Mouse (Mus musculus) ES-Bruce4 (cell line): ENCODE results near the gene Hira. TPM values are rescaled to one million over a fixed set of nuclear protein-coding genes. Genes with fewer than 3 reads are reported as not detected.

Source experiments
- H3K27ac ChIP-seq: 2 replicates; pipeline ENCODE4 v1.5.1; 2012; ENCODE audit warnings: low read length, inconsistent platforms; ENCODE audit not compliant: insufficient read depth
- H3K27me3 ChIP-seq: 2 replicates; pipeline ENCODE4 v1.6.1; 2012; ENCODE audit warnings: mild to moderate bottlenecking, low read length, inconsistent platforms; ENCODE audit not compliant: control insufficient read depth, poor library complexity, insufficient read depth, severe bottlenecking
- H3K36me3 ChIP-seq: 2 replicates; pipeline ENCODE4 v1.6.1; 2012; ENCODE audit warnings: inconsistent platforms, mild to moderate bottlenecking, low read length, moderate library complexity; ENCODE audit not compliant: control insufficient read depth, poor library complexity, insufficient read depth, severe bottlenecking
- H3K4me1 ChIP-seq: one replicate; pipeline ENCODE4 v1.8.1; 2011; ENCODE audit warnings: low read length; ENCODE audit not compliant: control insufficient read depth, insufficient read depth
- H3K4me3 ChIP-seq: 2 replicates; pipeline ENCODE4 v1.5.1; 2011; ENCODE audit warnings: low read depth, mild to moderate bottlenecking, low read length
- H3K9ac ChIP-seq: 2 replicates; pipeline ENCODE4 v1.6.1; 2012; ENCODE audit warnings: low read depth, mild to moderate bottlenecking, inconsistent platforms; ENCODE audit not compliant: poor library complexity, severe bottlenecking
- H3K9me3 ChIP-seq: replicated peaks from 2 replicates; pipeline ENCODE4 v1.6.1; 2012; ENCODE audit warnings: mild to moderate bottlenecking, low read length, inconsistent platforms; ENCODE audit not compliant: control insufficient read depth, poor library complexity, insufficient read depth, severe bottlenecking
- CTCF ChIP-seq: IDR thresholded peaks from one replicate; pipeline ENCODE4 v1.8.1; 2011; ENCODE audit warnings: low read depth, low read length
- EP300 ChIP-seq: IDR thresholded peaks from 2 replicates; pipeline ENCODE4 v1.6.1; 2011; ENCODE audit warnings: low read depth, low read length; ENCODE audit not compliant: insufficient read depth
- POLR2A ChIP-seq: IDR thresholded peaks from one replicate; pipeline ENCODE4 v1.8.1; 2011; ENCODE audit warnings: low read length; ENCODE audit not compliant: insufficient read depth
- polyA plus RNA-seq: library from polyadenylated mRNA; stranded (reverse); fragments of >200 nt; gene quantifications from 2 replicates; pipeline ENCODE4 v1.2.4, GENCODE M21; 2011; ENCODE audit warnings: low read depth; ENCODE audit not compliant: missing spikeins, insufficient read depth, insufficient read length

Hira gene
- polyA plus RNA-seq, result 105 and 113 TPM in 2 replicates

DNA sequence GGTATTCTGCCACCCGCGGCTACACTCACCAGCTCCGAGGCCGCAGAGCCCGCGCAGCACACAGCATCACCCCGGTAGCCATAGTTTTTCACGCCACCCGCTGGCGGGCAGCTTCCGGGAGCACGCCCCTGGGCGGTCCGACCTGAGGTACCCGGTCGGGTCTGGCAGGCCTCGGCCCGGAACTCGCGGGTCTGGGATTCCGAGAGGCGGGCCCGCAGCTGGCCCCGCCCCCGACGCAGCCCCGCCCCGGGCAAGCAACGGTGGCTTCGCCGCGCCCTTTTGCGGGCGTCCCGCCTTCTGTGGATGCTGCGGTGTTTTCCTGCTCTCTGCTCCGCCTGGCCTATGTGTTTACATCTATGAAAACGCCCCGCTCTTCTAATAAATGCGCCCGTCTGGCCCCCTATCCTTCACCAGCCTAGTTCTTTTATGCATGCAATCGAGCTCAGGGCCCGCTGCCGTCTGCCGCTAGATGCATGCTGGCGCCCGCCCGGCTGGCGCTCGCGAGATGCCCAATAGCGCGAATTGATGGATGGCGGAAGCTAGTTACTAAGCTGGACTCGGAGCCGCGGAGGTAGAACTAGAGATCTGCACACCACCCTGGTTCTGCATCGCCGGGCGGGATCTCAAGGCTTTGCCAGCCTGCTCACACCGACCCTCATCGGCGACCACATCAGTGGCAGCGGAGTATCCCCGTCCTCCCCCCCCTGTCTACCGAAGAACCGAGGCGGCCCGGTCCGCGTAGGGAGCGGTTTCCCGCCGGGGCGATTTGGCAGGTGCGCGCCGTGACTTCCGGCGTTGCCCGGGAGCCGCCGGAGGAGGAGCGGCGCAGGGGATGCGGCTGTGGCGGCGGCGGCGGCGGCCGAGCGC, at the start of gene Hira, which contains the start of gene Mrpl40:
Hira (plus strand) TSS at position 596 of the 867 bp plus-strand sequence.
Mrpl40 (minus strand) TSS at position 421 of the 867 bp plus-strand sequence.
- no peaks in the 10 kb centered on the region for H3K9me3 ChIP-seq
- H3K9ac ChIP-seq, result peak within 1 kb of the TSS; percentile 83
- H3K27me3 ChIP-seq, result no peaks in the 10 kb centered on the region
- H3K36me3 ChIP-seq, result peaks cover 40% of the 10 kb centered on the region
- peak within 1 kb of the TSS; percentile 57 for H3K27ac ChIP-seq
- H3K4me3 ChIP-seq, result peak within 1 kb of the TSS; percentile 99
- no peaks in the 10 kb centered on the region for H3K4me1 ChIP-seq
- no peak for TF ChIP-seq CTCF
- TF ChIP-seq EP300, result 0 out of 2 replicates have a peak, but pooled peaks have one; percentile 46
- TF ChIP-seq POLR2A, result peak; percentile 62

DNA sequence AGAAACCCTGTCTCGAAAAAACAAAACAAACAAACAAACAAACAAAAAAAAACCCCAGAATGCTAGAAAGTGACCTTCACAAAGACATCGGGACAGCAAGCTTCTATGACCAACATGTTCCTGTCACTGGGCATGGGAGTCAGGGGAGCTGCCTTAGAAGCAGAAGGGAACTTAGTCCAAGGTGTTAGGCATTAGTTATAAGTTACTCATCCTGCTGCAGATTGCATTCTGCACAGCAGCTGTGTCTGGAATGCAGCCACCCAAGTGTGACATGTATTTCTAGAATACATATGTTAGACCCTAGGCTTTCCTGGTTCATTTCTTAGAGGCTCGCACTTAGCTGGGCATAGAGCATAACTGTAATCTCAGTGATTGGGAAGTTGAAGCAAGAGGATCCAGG, 48.2 kb upstream of the Hira start:
- no peak overlapping the region for H3K27ac ChIP-seq
- H3K9ac ChIP-seq, result no peak overlapping the region
- peaks cover 31% of the 10 kb centered on the region for H3K36me3 ChIP-seq
- no peaks in the 10 kb centered on the region for H3K4me1 ChIP-seq
- H3K27me3 ChIP-seq, result no peaks in the 10 kb centered on the region
- TF ChIP-seq EP300, result no peak
- TF ChIP-seq POLR2A, result no peak
- no peak for TF ChIP-seq CTCF
- H3K9me3 ChIP-seq, result no peaks in the 10 kb centered on the region
- H3K4me3 ChIP-seq, result no peak overlapping the region

DNA sequence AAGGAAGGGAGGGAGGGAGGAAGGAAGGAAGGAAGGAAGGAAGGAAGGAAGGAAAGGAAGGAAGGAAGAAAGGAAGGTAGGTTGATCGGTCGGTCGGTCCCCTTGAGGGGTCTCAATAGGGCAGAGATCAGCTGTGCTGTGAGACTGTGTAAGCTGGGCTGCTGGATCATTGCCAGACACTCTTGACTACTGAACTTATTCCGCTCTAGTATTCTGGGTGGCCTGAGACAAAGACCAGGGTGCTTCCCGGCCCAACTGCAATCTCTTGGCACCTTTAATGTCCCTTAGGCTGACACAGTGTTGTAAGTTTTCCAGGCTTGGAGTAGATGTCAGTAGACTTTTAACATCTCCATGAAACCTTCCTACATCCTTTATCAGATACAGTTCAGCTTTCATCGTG, 47.7 kb upstream of the Hira start:
- H3K4me3 ChIP-seq, result no peak overlapping the region
- H3K9ac ChIP-seq, result no peak overlapping the region
- H3K9me3 ChIP-seq, result no peaks in the 10 kb centered on the region
- no peak overlapping the region for H3K27ac ChIP-seq
- no peak for TF ChIP-seq POLR2A
- no peak for TF ChIP-seq CTCF
- TF ChIP-seq EP300, result no peak
- H3K36me3 ChIP-seq, result peaks cover 33% of the 10 kb centered on the region
- H3K27me3 ChIP-seq, result no peaks in the 10 kb centered on the region
- H3K4me1 ChIP-seq, result no peaks in the 10 kb centered on the region

DNA sequence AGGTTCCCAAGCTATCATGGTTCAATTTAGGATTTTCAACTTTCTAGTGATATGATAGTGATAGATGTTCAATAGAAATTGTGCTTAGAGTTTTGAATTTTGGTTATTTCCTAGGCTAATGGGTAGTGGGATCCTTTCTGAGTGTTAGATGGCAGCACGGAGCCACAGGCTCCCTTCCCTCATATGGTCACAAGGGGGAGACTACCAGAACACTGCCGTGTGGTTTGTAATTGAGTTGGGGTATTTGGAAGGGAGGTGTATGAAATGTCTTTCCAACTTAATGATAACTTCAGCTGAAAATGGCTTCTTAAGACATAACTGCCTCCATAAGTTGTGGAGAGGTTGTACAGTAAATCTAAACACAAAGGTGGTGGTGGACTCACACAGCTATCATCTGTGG, 43.4 kb upstream of the Hira start:
- Histone ChIP-seq H3K27me3 (no peaks in the 10 kb centered on the region), H3K9me3 (no peaks in the 10 kb centered on the region), H3K4me3 (no peak overlapping the region), H3K27ac (no peak overlapping the region), H3K36me3 (peaks cover 9% of the 10 kb centered on the region), H3K9ac (no peak overlapping the region), H3K4me1 (no peaks in the 10 kb centered on the region)
- TF ChIP-seq CTCF, result no peak
- no peak for TF ChIP-seq EP300
- TF ChIP-seq POLR2A, result no peak

DNA sequence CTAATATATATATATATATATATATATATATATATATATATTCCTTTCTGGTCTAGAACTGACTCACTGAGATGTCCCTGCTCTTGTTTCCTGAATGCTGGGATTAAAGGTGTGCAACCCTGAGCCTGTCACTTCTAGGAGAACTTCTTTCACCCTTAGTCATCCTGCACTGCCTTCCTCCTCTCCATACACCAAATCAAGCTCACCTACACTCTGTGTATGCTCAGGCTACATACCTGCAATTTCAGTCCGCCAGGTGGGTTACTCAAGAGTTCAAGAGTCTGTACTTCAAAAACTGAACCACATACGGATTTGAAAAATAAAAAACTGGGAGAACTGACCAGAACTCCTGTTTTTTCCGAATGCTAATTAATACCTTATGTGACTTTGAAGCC, 40.8 kb upstream of the Hira start:
- TF ChIP-seq POLR2A, result no peak
- no peak for TF ChIP-seq CTCF
- H3K4me3 ChIP-seq, result no peak overlapping the region
- H3K9ac ChIP-seq, result no peak overlapping the region
- no peaks in the 10 kb centered on the region for H3K4me1 ChIP-seq
- H3K27ac ChIP-seq, result no peak overlapping the region
- no peaks in the 10 kb centered on the region for H3K9me3 ChIP-seq
- H3K27me3 ChIP-seq, result no peaks in the 10 kb centered on the region
- H3K36me3 ChIP-seq, result peaks cover 9% of the 10 kb centered on the region

DNA sequence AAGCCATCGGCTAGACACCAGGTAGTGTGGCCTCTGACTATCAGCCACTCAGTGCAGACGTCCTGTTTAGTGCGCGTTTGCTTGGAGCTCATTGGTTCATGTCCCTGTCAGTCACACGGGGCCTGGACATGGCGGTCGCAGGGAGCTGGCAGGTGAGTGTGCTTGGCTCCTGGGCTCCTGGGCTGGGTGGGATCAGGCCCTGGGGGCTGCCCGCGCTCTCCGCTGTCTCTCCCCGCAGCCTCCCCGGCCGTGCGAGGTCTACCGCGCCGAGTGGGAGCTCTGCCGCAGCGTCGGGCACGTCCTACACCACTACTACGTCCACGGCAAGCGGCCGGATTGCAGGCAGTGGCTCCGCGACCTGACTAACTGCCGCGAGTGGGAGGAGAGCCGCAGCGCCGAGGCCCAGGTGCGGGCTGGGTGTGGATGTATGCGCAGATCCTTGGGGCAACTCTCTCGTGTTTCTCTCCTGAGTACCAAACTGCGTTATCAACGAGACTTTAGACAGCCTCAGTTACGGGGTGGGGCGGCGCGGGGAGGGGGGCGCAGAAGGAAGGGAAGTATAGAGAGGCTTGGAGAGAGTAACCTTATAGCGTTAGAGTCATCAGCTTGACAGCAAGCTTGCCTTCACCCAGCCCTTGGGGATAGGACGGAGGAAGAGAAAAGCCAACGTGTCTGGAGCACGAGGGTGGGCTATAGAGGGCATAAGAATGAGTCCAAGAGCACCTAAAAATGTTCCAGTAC, 40.2 kb upstream of the Hira start, which contains the start of the genes 2510002D24Rik and Gm28539:
2510002D24Rik (plus strand) TSS at position 111 of the 741 bp plus-strand sequence.
Gm28539 (plus strand) TSS at position 117 of the 741 bp plus-strand sequence.
- Histone ChIP-seq H3K4me3 (peak within 1 kb of the TSS; percentile 73), H3K27ac (no peak within 1 kb of the TSS), H3K36me3 (peaks cover 9% of the 10 kb centered on the region), H3K9ac (peak within 1 kb of the TSS; percentile 50), H3K4me1 (no peaks in the 10 kb centered on the region), H3K27me3 (no peaks in the 10 kb centered on the region), H3K9me3 (no peaks in the 10 kb centered on the region)
- no peak for TF ChIP-seq CTCF
- peak; percentile 88 for TF ChIP-seq POLR2A
